Mouse (Mus musculus) frontal cortex, postnatal 36 days (tissue): Measurements from ENCODE around the gene Runx2.
A peak's percentile ranks its signal among the peaks of the same experiment; 100 is the strongest.

ENCODE experiments used
- DNase-seq, 2 experiments: peaks; one replicate each; pipeline ENCODE4 v3.0.0; 2022; ENCODE audit warnings: low spot score in 2 of 2

Runx2 gene

GRCm38 (mm10) chr17:44538921-44539320 lies 275.7 kb downstream of the Runx2 start:
- peak; percentile 49 to 59 for DNase-seq

- peak in 1 of 2 experiments; percentile 26 for DNase-seq
These were observed 284.6 kb downstream of the Runx2 start for GRCm38 (mm10) chr17:44530000-44530399.

- DNase-seq, result no peak
These were observed 286.0 kb downstream of the Runx2 start for GRCm38 (mm10) chr17:44528617-44529016.

GRCm38 (mm10) chr17:44524146-44524545 lies 290.5 kb downstream of the Runx2 start:
- no peak for DNase-seq

GRCm38 (mm10) chr17:44522906-44523305 lies 291.7 kb downstream of the Runx2 start:
- DNase-seq, result no peak

GRCm38 (mm10) chr17:44520122-44521075 lies 294.2 kb downstream of the Runx2 start:
- peak; percentile 29 to 59 for DNase-seq

GRCm38 (mm10) chr17:44519356-44519755 lies 295.2 kb downstream of the Runx2 start:
- no peak for DNase-seq

GRCm38 (mm10) chr17:44518156-44518555 lies 296.4 kb downstream of the Runx2 start:
- DNase-seq, result no peak

GRCm38 (mm10) chr17:44508198-44508715 lies 306.3 kb downstream of the Runx2 start:
- DNase-seq, result no peak

GRCm38 (mm10) chr17:44507741-44508140 lies 306.9 kb downstream of the Runx2 start:
- DNase-seq, result no peak

- no peak for DNase-seq
These were observed 308.1 kb downstream of the Runx2 start for GRCm38 (mm10) chr17:44506524-44506923.

- DNase-seq, result no peak
These were observed 309.7 kb downstream of the Runx2 start for GRCm38 (mm10) chr17:44504794-44505317.

GRCm38 (mm10) chr17:44502176-44502575 lies 312.4 kb downstream of the Runx2 start:
- no peak for DNase-seq

- DNase-seq, result no peak
These were observed 314.2 kb downstream of the Runx2 start for GRCm38 (mm10) chr17:44500306-44500899.

GRCm38 (mm10) chr17:44490164-44490794 lies 324.3 kb downstream of the Runx2 start:
- DNase-seq, result no peak

GRCm38 (mm10) chr17:44489346-44489745 lies 325.3 kb downstream of the Runx2 start:
- no peak for DNase-seq

GRCm38 (mm10) chr17:44487514-44488244 lies 326.9 kb downstream of the Runx2 start:
- peak; percentile 17 to 60 for DNase-seq

- DNase-seq, result no peak
These were observed 329.3 kb downstream of the Runx2 start for GRCm38 (mm10) chr17:44485337-44485736.

GRCm38 (mm10) chr17:44479918-44480317 lies 334.7 kb downstream of the Runx2 start:
- no peak for DNase-seq

GRCm38 (mm10) chr17:44479491-44479890 lies 335.1 kb downstream of the Runx2 start:
- DNase-seq, result no peak

GRCm38 (mm10) chr17:44475910-44476309 lies 338.7 kb downstream of the Runx2 start:
- no peak for DNase-seq
